Mouse (Mus musculus) limb, embryonic 12.5 days (tissue): ENCODE results near the gene Prph. TPM values are rescaled to one million over a fixed set of nuclear protein-coding genes. Genes with fewer than 3 reads are reported as not detected.
"Not testable (repeated sequence)": the region's sequence is repeated elsewhere in the genome, so short reads cannot be mapped to it uniquely, and the experiment has no call there.

Experiments
- ATAC-seq: fragments of 200-750 bp; cut with Nextera tagmentation; 2 replicates; pipeline ENCODE4 v1.8.0; 2017; ENCODE audit warnings: low read depth, moderate TSS enrichment; ENCODE audit not compliant: insufficient number of reproducible peaks, insufficient read depth, low FRiP score, low TSS enrichment
- H3K27ac ChIP-seq: fragments of 300-500 bp; sonication (generic); 2 replicates; pipeline ENCODE4 v1.5.1; 2016; ENCODE audit warnings: mild to moderate bottlenecking, moderate library complexity
- H3K27me3 ChIP-seq: fragments of 300-500 bp; sonication (generic); 2 replicates; pipeline ENCODE4 v1.6.1; 2016; ENCODE audit warnings: mild to moderate bottlenecking, moderate library complexity
- H3K36me3 ChIP-seq: fragments of 300-500 bp; sonication (generic); 2 replicates; pipeline ENCODE4 v1.6.1; 2016; ENCODE audit warnings: mild to moderate bottlenecking, moderate library complexity
- H3K4me1 ChIP-seq: fragments of 300-500 bp; sonication (generic); replicated peaks from 2 replicates; pipeline ENCODE4 v1.6.1; 2016
- H3K4me2 ChIP-seq: fragments of 300-500 bp; sonication (generic); 2 replicates; pipeline ENCODE4 v1.6.1; 2016; ENCODE audit warnings: mild to moderate bottlenecking, moderate library complexity
- H3K4me3 ChIP-seq: fragments of 300-500 bp; sonication (generic); replicated peaks from 2 replicates; pipeline ENCODE4 v1.5.1; 2016; ENCODE audit warnings: mild to moderate bottlenecking
- H3K9ac ChIP-seq: fragments of 300-500 bp; sonication (generic); replicated peaks from 2 replicates; pipeline ENCODE4 v1.6.1; 2016; ENCODE audit warnings: mild to moderate bottlenecking, moderate library complexity
- H3K9me3 ChIP-seq: fragments of 300-500 bp; sonication (generic); 2 replicates; pipeline ENCODE4 v1.6.1; 2016; ENCODE audit warnings: mild to moderate bottlenecking, moderate library complexity
- WGBS: fragments of 180-500 bp; shearing (Covaris S2); methylation state at CpG from one replicate; pipeline ENCODE4 v1.1.7; 2016; 5-methylcytosine and 5-hydroxymethylcytosine counted together
- polyA plus RNA-seq: library from polyadenylated mRNA; unstranded; fragments of >200 nt; fragmentation: Nextera tagmentation; extraction: Ambion mirVana; gene quantifications from 2 replicates; pipeline ENCODE4 v1.2.1, GENCODE M21; 2016

Prph gene
- polyA plus RNA-seq, 1 experiment from 2014 or later: 5.1 TPM

DNA sequence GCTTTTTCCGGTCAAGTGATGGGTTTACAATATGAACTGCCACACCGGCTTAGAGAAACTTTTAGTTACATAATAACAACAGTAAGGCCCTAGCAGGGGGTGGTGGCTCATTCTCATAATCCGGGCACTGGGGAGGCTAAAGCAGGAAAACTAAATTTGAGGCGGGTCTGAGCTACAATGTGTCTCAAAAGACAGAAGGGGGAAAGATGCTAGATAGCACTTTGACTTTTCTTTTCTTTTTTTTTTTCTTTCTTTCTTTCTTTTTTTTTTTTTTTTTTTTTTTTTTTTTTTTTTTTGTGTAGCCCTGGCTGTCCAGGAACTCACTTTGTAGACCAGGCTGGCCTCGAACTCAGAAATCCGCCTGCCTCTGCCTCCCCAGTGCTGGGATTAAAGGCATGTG lies 9.2 kb upstream of the Prph start:
- H3K9me3 ChIP-seq, H3K36me3 ChIP-seq, H3K27ac ChIP-seq, H3K4me3 ChIP-seq, H3K9ac ChIP-seq, H3K4me2 ChIP-seq, ATAC-seq, H3K4me1 ChIP-seq: not testable (repeated sequence)
- H3K27me3 ChIP-seq: peaks cover 21% of the 10 kb centered on the region
- WGBS: 87% methylated on average over 6 of the region's 6 CpGs

DNA sequence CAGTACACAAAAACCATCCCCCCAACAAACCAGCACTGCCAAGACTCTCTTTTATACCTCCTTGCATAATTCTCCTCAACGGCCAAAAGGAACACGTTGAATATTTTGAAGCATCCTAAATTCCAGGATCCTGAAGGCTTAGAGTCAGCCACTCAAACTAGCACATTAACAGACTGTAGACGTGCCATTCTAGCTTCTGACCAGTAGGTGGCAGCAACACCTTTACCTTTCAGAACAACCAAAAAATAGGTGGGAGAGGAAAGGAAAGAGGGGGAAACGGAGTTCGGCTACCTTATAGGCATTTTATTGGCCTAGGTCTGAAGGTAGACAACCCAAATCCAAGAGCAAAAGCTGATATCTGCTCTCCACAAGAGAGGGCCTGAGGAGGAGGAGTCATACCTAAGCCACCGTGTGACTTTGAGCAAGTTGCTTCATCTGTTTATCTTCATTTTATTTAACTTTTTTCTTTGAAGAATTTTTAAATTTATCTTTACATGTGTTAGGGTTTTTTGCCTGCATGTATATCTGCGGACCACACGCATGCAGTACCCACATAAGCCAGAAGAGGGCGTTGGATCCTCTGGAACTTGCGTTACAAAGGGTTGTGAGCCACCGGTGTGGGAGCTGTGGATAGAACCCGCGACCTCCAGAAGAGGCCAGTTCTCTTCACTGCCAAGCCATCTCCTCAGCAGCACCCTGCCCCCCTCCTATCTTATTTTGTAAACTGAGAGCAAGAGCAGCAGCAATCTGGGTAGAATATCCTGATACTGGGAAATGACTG lies 5.3 kb upstream of the Prph start:
- H3K4me2 ChIP-seq: no peak overlapping the region
- H3K4me3 ChIP-seq: no peak overlapping the region
- peaks cover 45% of the 10 kb centered on the region for H3K27me3 ChIP-seq
- peaks cover 16% of the 10 kb centered on the region for H3K4me1 ChIP-seq
- WGBS: 34% methylated on average over 13 of the region's 13 CpGs
- no peak overlapping the region for H3K27ac ChIP-seq
- no peak overlapping the region for H3K9ac ChIP-seq
- no peaks in the 10 kb centered on the region for H3K9me3 ChIP-seq
- H3K36me3 ChIP-seq: no peaks in the 10 kb centered on the region
- ATAC-seq: no peak

DNA sequence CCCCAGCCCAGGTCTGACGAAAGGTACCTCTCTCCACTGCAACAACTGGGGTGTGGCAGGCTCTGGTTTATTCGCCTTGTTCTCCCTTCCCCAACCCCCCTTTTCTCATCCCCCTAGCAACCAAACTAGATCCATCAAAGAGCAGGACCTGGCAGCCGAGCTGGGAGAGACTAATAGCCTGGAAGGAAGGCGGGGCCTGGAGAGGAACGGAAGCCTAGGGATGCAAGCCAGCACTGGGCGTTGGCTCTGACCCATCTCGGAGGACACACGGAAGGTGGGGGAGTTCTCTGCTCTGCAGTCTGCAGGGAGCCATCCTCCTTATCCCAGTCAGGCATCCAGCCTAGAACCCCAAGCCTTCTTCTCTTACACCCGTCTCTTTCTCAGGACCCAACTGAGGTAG lies 1.6 kb upstream of the Prph start:
- 8% methylated on average over 9 of the region's 9 CpGs for WGBS
- Histone ChIP-seq H3K27me3 (peaks cover 83% of the 10 kb centered on the region), H3K27ac (no peak overlapping the region), H3K4me3 (no peak overlapping the region), H3K9ac (no peak overlapping the region), H3K4me1 (peaks cover 34% of the 10 kb centered on the region), H3K36me3 (no peaks in the 10 kb centered on the region), H3K9me3 (no peaks in the 10 kb centered on the region), H3K4me2 (no peak overlapping the region)
- ATAC-seq: no peak

DNA sequence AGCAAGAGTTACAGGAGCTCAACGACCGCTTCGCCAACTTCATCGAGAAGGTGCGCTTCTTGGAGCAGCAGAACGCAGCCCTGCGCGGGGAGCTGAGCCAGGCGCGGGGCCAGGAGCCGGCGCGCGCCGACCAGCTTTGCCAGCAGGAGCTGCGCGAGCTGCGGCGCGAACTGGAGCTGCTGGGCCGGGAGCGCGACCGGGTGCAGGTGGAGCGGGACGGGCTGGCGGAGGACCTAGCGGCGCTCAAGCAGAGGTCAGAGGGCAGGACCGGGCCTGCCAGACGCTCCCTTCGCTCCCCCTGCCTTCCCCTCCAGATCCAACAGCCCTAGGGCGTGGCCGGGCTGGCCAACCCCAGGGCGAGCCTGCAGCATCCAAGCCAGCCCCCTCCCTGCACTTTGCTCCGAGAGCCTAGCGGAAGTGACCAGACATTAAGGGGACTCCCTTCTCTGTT lies 562 bp downstream of the Prph start:
- H3K4me2 ChIP-seq: peak overlapping the region; percentile 64
- ATAC-seq: 0 out of 2 replicates have a peak, but pooled peaks have one; percentile 24
- peaks cover 93% of the 10 kb centered on the region for H3K27me3 ChIP-seq
- H3K9ac ChIP-seq: peak overlapping the region; percentile 47
- H3K4me3 ChIP-seq: peak overlapping the region; percentile 39
- no peaks in the 10 kb centered on the region; the same call in 1 of the 2 replicates for H3K9me3 ChIP-seq
- no peak overlapping the region for H3K27ac ChIP-seq
- WGBS: under 1% methylated on average over 37 of the region's 37 CpGs
- no peaks in the 10 kb centered on the region for H3K36me3 ChIP-seq
- peaks cover 34% of the 10 kb centered on the region for H3K4me1 ChIP-seq

DNA sequence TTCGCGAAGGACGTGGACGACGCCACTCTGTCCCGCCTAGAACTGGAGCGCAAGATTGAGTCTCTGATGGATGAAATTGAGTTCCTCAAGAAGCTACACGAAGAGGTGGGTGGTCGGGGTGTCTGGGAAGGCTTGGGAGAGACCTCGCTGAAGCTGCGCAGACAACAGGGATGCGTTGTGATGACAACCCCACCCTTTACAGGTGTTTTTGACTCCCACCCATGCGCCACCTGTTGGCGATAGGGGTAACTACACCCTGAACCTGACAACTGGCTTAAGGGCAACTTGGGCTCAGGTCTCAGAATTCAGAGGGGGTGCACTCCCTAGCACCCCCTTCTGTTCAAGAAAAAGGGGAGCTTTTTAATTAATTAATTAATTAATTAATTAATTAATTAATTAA lies 1.4 kb downstream of the Prph start:
- ATAC-seq: no peak
- Histone ChIP-seq H3K9ac (no peak overlapping the region), H3K4me1 (peaks cover 34% of the 10 kb centered on the region), H3K4me3 (peak overlapping the region; percentile 39), H3K36me3 (no peaks in the 10 kb centered on the region), H3K27me3 (peaks cover 95% of the 10 kb centered on the region), H3K9me3 (no peaks in the 10 kb centered on the region; the same call in 1 of the 2 replicates), H3K4me2 (peak overlapping the region; percentile 64; the same call in 1 of the 2 replicates), H3K27ac (no peak overlapping the region)
- 6% methylated on average over 14 of the region's 14 CpGs for WGBS

DNA sequence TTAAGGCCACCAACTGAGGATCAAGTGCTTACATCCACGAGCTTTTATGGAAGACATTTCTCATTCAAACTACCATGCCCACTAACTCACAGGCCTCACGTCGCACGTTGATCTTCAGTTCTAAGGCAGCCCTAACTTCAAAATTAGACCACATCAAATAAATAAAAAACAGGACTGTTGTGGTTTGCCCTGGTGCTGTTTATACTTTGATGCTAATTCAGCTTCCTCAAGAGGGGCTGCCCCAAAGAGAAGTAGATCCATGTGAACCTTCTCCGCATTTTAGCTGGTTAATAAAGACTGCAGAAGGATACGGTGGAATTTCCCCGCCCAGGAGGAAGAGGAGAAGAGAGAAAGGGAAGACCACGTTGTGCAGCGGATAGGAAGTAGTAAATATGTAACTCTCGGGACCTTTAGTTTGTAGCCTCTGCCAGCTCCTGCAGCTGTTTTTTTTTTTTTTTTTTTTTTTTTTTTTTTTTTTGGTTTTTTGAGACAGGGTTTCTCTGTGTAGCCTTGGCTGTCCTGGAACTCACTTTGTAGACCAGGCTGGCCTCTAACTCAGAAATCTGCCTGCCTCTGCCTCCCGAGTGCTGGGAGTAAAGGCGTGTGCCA lies 10.7 kb downstream of the Prph start:
- Histone ChIP-seq H3K4me2 (no peak overlapping the region), H3K36me3 (no peaks in the 10 kb centered on the region), H3K9me3 (no peaks in the 10 kb centered on the region), H3K27me3 (peaks cover 49% of the 10 kb centered on the region), H3K27ac (no peak overlapping the region), H3K9ac (no peak overlapping the region), H3K4me1 (no peaks in the 10 kb centered on the region), H3K4me3 (no peak overlapping the region)
- WGBS: 73% methylated on average over 12 of the region's 12 CpGs
- ATAC-seq: no peak

DNA sequence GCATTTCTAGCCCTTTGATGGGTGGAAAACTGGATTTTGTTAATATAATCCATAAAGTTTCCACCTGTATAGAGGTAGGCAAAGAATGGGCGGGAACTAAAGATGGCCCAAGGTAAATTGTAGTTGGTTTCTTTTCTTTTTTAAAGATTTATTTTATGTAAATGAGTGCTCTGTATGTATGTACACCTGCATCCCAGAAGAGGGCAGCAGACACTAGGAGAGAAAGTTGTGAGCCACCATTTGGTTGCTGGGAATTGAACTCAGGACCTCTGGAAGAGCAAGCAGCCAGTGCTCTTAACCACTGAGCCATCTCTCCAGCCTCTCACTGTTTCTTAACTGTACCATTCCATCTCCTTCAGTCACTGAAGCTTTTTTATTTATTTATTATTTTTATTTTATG lies 17.0 kb downstream of the Prph start:
- H3K4me2 ChIP-seq: no peak overlapping the region
- H3K4me3 ChIP-seq: no peak overlapping the region
- peaks cover 7% of the 10 kb centered on the region for H3K36me3 ChIP-seq
- H3K9ac ChIP-seq: no peak overlapping the region
- no peak overlapping the region for H3K27ac ChIP-seq
- 0 out of 2 replicates have a peak, but pooled peaks cover 3% of the 10 kb centered on the region for H3K9me3 ChIP-seq
- ATAC-seq: no peak
- H3K4me1 ChIP-seq: peaks cover 13% of the 10 kb centered on the region
- WGBS: 80% methylated on average over 1 of the region's 1 CpGs
- peaks cover 13% of the 10 kb centered on the region for H3K27me3 ChIP-seq

DNA sequence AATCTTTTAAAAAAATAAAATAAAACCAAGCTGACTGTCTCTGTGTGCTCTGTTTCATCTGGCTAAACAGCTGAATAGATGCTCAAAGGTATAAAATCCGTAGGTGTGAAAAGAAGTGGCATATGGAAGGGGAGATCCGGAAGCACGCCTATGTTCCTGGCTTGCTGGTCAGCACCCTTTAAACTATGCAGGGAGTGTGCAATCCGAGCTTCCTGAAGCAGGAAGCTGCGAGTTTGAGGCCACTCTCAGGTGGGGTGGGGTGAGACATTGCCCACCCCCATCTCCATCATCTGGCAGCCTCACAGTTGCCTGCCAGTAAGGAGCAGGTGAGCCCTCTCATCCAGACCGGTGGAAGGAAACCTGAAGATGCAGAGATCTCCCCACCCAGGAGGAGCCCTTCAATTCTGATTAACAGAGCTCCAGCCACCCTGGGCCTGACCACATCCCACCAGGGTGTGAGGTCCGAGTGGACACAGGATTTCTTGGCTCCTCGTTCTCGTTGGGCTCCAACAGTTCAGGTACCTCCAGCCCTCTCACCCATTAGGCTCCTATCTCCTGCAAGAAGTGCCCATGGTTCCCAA lies 19.1 kb downstream of the Prph start, which contains the start of gene Troap:
Gene Troap (plus strand): TSS at position 557 of the 581 bp plus-strand sequence.
- WGBS: 16% methylated on average over 9 of the region's 9 CpGs
- Histone ChIP-seq H3K9ac (peak within 1 kb of the TSS; percentile 69), H3K27ac (peak within 1 kb of the TSS; percentile 95), H3K36me3 (peaks cover 28% of the 10 kb centered on the region), H3K4me2 (peak within 1 kb of the TSS; percentile 84), H3K27me3 (peaks cover 4% of the 10 kb centered on the region; the same call in 1 of the 2 replicates), H3K4me3 (peak within 1 kb of the TSS; percentile 58), H3K9me3 (0 out of 2 replicates have a peak, but pooled peaks cover 3% of the 10 kb centered on the region), H3K4me1 (peaks cover 20% of the 10 kb centered on the region)
- peak; percentile 27; the same call in 1 of the 2 replicates for ATAC-seq

DNA sequence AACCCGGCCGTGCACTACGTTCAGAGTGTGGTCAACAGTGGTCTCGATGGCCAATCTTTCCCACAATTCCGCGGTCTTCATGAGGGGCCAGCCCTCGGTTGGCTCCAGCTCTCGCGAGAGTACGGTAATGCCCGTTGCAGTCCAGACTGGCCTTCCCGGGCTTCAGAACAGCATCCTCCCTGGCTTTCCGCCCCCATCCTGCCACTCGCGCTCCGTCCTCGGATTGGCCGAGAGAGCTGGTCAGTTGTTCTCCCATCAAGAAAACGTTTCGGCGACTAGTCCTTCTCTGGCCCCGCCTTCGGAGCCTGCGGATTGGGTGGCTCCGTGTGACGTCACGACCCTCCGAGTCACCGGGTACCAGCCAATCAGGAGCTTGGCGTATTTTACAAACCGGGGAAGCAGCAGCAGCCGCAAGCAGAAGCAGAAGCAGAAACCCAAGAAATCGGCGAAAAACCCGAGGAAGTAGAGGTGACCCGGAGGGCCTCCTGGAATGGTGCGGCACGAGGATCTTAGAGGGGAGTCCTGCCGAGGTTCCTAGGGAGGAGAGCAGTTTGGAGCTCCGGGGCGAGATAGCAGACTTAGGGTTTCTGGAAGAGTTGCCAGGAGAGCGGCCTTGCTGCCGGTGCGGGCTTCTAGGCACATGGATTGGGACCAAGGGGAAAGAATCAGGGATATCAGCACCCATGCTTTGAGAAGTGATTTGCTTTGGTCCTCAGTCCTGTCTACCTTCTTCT lies 19.8 kb downstream of the Prph start:
- Histone ChIP-seq H3K4me3 (peak overlapping the region; percentile 58), H3K27ac (peak overlapping the region; percentile 95), H3K4me2 (peak overlapping the region; percentile 84), H3K4me1 (peaks cover 20% of the 10 kb centered on the region), H3K36me3 (peaks cover 28% of the 10 kb centered on the region), H3K27me3 (no peaks in the 10 kb centered on the region), H3K9ac (peak overlapping the region; percentile 69), H3K9me3 (0 out of 2 replicates have a peak, but pooled peaks cover 3% of the 10 kb centered on the region)
- under 1% methylated on average over 44 of the region's 44 CpGs for WGBS
- ATAC-seq: peak; percentile 93

DNA sequence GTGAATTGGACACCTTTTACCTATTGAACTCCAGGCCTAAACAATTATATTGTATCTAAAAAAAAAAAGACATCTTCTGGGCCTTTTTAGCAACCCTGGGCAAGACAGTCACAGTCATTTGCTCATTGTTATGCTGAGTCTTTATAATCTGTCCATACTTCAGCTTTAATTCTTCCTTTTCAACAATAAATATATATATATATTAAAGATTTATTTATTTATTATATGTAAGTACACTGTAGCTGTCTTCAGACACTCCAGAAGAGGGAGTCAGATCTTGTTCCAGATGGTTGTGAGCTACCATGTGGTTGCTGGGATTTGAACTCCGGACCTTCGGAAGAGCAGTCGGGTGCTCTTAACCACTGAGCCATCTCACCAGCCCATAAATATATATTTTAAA lies 21.0 kb downstream of the Prph start:
- not testable (repeated sequence) for H3K9ac ChIP-seq, H3K27me3 ChIP-seq, H3K27ac ChIP-seq, H3K9me3 ChIP-seq, ATAC-seq
- whole genome bisulfite sequencing: 93% methylated on average over 3 of the region's 3 CpGs
- Histone ChIP-seq H3K4me3 (peak overlapping the region; percentile 58), H3K4me1 (peaks cover 20% of the 10 kb centered on the region), H3K4me2 (peak overlapping the region; percentile 84), H3K36me3 (peaks cover 38% of the 10 kb centered on the region)
